Mouse (Mus musculus) erythroblast, embryonic 14.5 days (primary cell): Measurements from ENCODE around the gene Sun1. TPM values are rescaled to one million over a fixed set of nuclear protein-coding genes. Genes with fewer than 3 reads are reported as not detected.

Source experiments
- H3K27me3 ChIP-seq: 2 replicates; pipeline ENCODE4 v1.6.1; 2012; ENCODE audit warnings: inconsistent platforms; ENCODE audit not compliant: control insufficient read depth
- H3K36me3 ChIP-seq: 2 replicates; pipeline ENCODE4 v1.6.1; 2012; ENCODE audit warnings: mild to moderate bottlenecking, inconsistent platforms; ENCODE audit not compliant: control insufficient read depth
- H3K4me1 ChIP-seq: 2 replicates; pipeline ENCODE4 v1.6.1; 2012; ENCODE audit warnings: inconsistent platforms; ENCODE audit not compliant: control insufficient read depth
- H3K4me3 ChIP-seq: replicated peaks from 2 replicates; pipeline ENCODE3; 2012; ENCODE audit warnings: moderate library complexity, mild to moderate bottlenecking, inconsistent platforms
- H3K9me3 ChIP-seq: 2 replicates; pipeline ENCODE4 v1.6.1; 2012; ENCODE audit warnings: low read length, inconsistent platforms, mixed read lengths; ENCODE audit not compliant: control insufficient read depth
- GATA1 ChIP-seq: IDR thresholded peaks from 2 replicates; pipeline ENCODE4 v1.6.1; 2012; ENCODE audit warnings: low read length, inconsistent platforms, mixed read lengths
- TAL1 ChIP-seq: IDR thresholded peaks from 3 replicates; pipeline ENCODE4 v1.6.1; 2012; ENCODE audit warnings: low read length, inconsistent platforms, mixed read lengths
- polyA plus RNA-seq: library from polyadenylated mRNA; stranded (reverse); fragments of >175 nt; gene quantifications from 2 replicates; pipeline ENCODE4 v1.2.3, GENCODE M21; 2012

Gene Sun1
- polyA plus RNA-seq, 1 experiment = 0.91 TPM

- Histone ChIP-seq H3K9me3 (peaks cover 6% of the 10 kb centered on the region), H3K27me3 (no peaks in the 10 kb centered on the region), H3K36me3 (no peaks in the 10 kb centered on the region), H3K4me3 (no peak overlapping the region), H3K4me1 (no peaks in the 10 kb centered on the region)
- TF ChIP-seq TAL1 (no peak), GATA1 (no peak)
Observed at GRCm38 (mm10) chr5:139297745-139298144, 97.3 kb downstream of the Sun1 start.

Other genes starting within 250 kb of the Sun1 start
- gene Pdgfa, start 203.3 kb upstream of the Sun1 start, polyA plus RNA-seq = 0.02 TPM in 1 of 2 replicates, not detected in the other
- 0.01 TPM in 1 of 2 replicates, not detected in the other for gene Prkar1b, start 50.6 kb upstream of the Sun1 start, polyA plus RNA-seq
- gene Dnaaf5, start 50.4 kb upstream of the Sun1 start, polyA plus RNA-seq = 3.2 and 3.8 TPM in 2 replicates
- 15.9 and 17.2 TPM in 2 replicates for gene Get4, start 51.7 kb downstream of the Sun1 start, polyA plus RNA-seq
- 0.13 and 0.17 TPM in 2 replicates for gene Adap1, start 125.0 kb downstream of the Sun1 start, polyA plus RNA-seq
- 5.5 and 10.5 TPM in 2 replicates for gene Cox19, start 150.8 kb downstream of the Sun1 start, polyA plus RNA-seq
- 0.02 and 0.06 TPM in 2 replicates for gene Cyp2w1, start 152.0 kb downstream of the Sun1 start, polyA plus RNA-seq
- gene Gpr146, start 177.1 kb downstream of the Sun1 start, polyA plus RNA-seq = 8.1 and 9.7 TPM in 2 replicates
- gene C130050O18Rik, start 204.6 kb downstream of the Sun1 start, polyA plus RNA-seq = not detected in 2 replicates
- not detected in 2 replicates for gene Gper1, start 222.5 kb downstream of the Sun1 start, polyA plus RNA-seq